Mouse (Mus musculus): ENCODE measurements around the gene Slc36a1. TPM values are rescaled to one million over a fixed set of nuclear protein-coding genes. Genes with fewer than 3 reads are reported as not detected.

The Slc36a1 gene
- polyA plus RNA-seq, 1 experiment from 2014 or later = 4.7 TPM

Other genes starting within 250 kb of the Slc36a1 start
- gene Tnip1, start 241.4 kb upstream of the Slc36a1 start, polyA plus RNA-seq (2015; fragmentation: Nextera tagmentation; extraction: Ambion mirVana) = 20.0 and 23.2 TPM in 2 replicates
- 98.4 and 142 TPM in 2 replicates for gene Anxa6, start 170.9 kb upstream of the Slc36a1 start, polyA plus RNA-seq (2015; fragmentation: Nextera tagmentation; extraction: Ambion mirVana)
- 0.56 and 2.7 TPM in 2 replicates for gene Ccdc69, start 126.2 kb upstream of the Slc36a1 start, polyA plus RNA-seq (2015; fragmentation: Nextera tagmentation; extraction: Ambion mirVana)
- gene Gm2a, start 106.2 kb upstream of the Slc36a1 start, polyA plus RNA-seq (2015; fragmentation: Nextera tagmentation; extraction: Ambion mirVana) = 33.1 and 37.1 TPM in 2 replicates
- not detected in 2 replicates for gene Slc36a3, start 52.6 kb upstream of the Slc36a1 start, polyA plus RNA-seq (2015; fragmentation: Nextera tagmentation; extraction: Ambion mirVana)
- 0.51 and 0.55 TPM in 2 replicates for gene Slc36a2, start 19.3 kb upstream of the Slc36a1 start, polyA plus RNA-seq (2015; fragmentation: Nextera tagmentation; extraction: Ambion mirVana)
- 0.04 and 0.14 TPM in 2 replicates for gene Fat2, start 132.2 kb downstream of the Slc36a1 start, polyA plus RNA-seq (2015; fragmentation: Nextera tagmentation; extraction: Ambion mirVana)
- gene Sparc, start 218.8 kb downstream of the Slc36a1 start, polyA plus RNA-seq (2015; fragmentation: Nextera tagmentation; extraction: Ambion mirVana) = 747 and 833 TPM in 2 replicates

Data from neural tube, embryonic 15.5 days (tissue).